In genomic region chr2:121295608-121296571, GRCm38 (mm10) we compare ENCODE assay signal across 7 mouse cellular contexts. TPM values are rescaled to one million over a fixed set of nuclear protein-coding genes. Genes with fewer than 3 reads are reported as not detected.
A peak's percentile ranks its signal among the peaks of the same experiment; 100 is the strongest.
DNase-seq lines count a peak whose midpoint lies in the region; ATAC-seq and TF ChIP-seq lines count a peak whose summit lies in the region.

No protein-coding gene starts in this region.

- H3K4me3 ChIP-seq in embryonic facial prominence, embryonic 10.5 days = peak overlapping the region; percentile 49
- peak overlapping the region; percentile 49 for H3K4me3 ChIP-seq in limb, embryonic 14.5 days (replicated peaks; ENCODE audit: low read length)

- peaks cover 17% of the 10 kb centered on the region for H3K36me3 ChIP-seq in embryonic facial prominence, embryonic 10.5 days (replicated peaks)
- H3K36me3 ChIP-seq in limb, embryonic 14.5 days (ENCODE audit: control insufficient read depth, insufficient read depth, low read length) = peaks cover 17% of the 10 kb centered on the region; the same call in 1 of the 2 replicates

- H3K27ac ChIP-seq in embryonic facial prominence, embryonic 10.5 days (replicated peaks) = peak overlapping the region; percentile 76
- no peak overlapping the region for H3K27ac ChIP-seq in limb, embryonic 14.5 days (replicated peaks; ENCODE audit: low read depth, low read length)

- peak; percentile 41 for ATAC-seq in limb, embryonic 14.5 days (ENCODE audit: low FRiP score, low read depth)

- peaks cover 53% of the 10 kb centered on the region for H3K4me1 ChIP-seq in embryonic facial prominence, embryonic 10.5 days
- peaks cover 19% of the 10 kb centered on the region for H3K4me1 ChIP-seq in limb, embryonic 14.5 days (ENCODE audit: control insufficient read depth, insufficient read depth, low read length)

- DNase-seq in 3134 (ENCODE audit: extremely low read depth, insufficient read length, low spot score) = peak; percentile 67
- DNase-seq in CD4-positive helper T cell, adult 2 months (ENCODE audit: low read depth, low spot score) = peak; percentile 38
- DNase-seq in embryonic facial prominence, embryonic 10.5 days (ENCODE audit: low spot score) = peak; percentile 45
- peak; percentile 27 for DNase-seq in heart, postnatal 4 days
- DNase-seq in limb, embryonic 14.5 days (ENCODE audit: low spot score) = peak; percentile 46
- DNase-seq in right cerebral cortex, postnatal 25 days = peak; percentile 76
- no peak for DNase-seq in spleen, postnatal 36 days (ENCODE audit: low spot score in 2 of 2)

- H3K9me3 ChIP-seq in embryonic facial prominence, embryonic 10.5 days = no peaks in the 10 kb centered on the region
- no peaks in the 10 kb centered on the region for H3K9me3 ChIP-seq in limb, embryonic 14.5 days (ENCODE audit: control insufficient read depth, low read length)

- peak overlapping the region; percentile 53 for H3K9ac ChIP-seq in limb, embryonic 14.5 days (ENCODE audit: low read depth, low read length, severe bottlenecking)

- H3K4me2 ChIP-seq in limb, embryonic 14.5 days (replicated peaks; ENCODE audit: low read depth, low read length, severe bottlenecking) = peak overlapping the region; percentile 64

- 2% methylated on average over 15 of the region's 15 CpGs for WGBS in embryonic facial prominence, embryonic 10.5 days
- WGBS in limb, embryonic 14.5 days = 6% methylated on average over 12 of the region's 15 CpGs

- H3K27me3 ChIP-seq in embryonic facial prominence, embryonic 10.5 days (replicated peaks; ENCODE audit: low read depth, poor library complexity, severe bottlenecking) = peaks cover 100% of the 10 kb centered on the region
- H3K27me3 ChIP-seq in limb, embryonic 14.5 days (ENCODE audit: control insufficient read depth, insufficient read depth, low read length) = peaks cover 25% of the 10 kb centered on the region

- TF ChIP-seq POLR2A in limb, embryonic 14.5 days (IDR thresholded peaks at IDR 0.05; ENCODE audit: borderline replicate concordance, extremely low read depth, insufficient read depth, insufficient read length) = no peak

RNA-seq across cellular contexts. Expression of gene Map1a, which starts 6.5 kb away (rescaled TPM):
- polyA plus RNA-seq in embryonic facial prominence, embryonic 10.5 days (2016; fragmentation: Nextera tagmentation; extraction: Ambion mirVana) = 3.4 and 4.2 TPM in 2 replicates
- 10 to 100 TPM; 16.5 to 18.2 TPM for total RNA-seq in heart, postnatal 4 days (2021)
- polyA plus RNA-seq in limb, embryonic 14.5 days (2012; rRNA removed) = 7.1 and 7.6 TPM in 2 replicates
- 7.8 and 9.3 TPM in 2 replicates for polyA plus RNA-seq in limb, embryonic 14.5 days (2014; fragmentation: Nextera tagmentation; extraction: Ambion mirVana)

RNA-seq across cellular contexts. Expression of gene Trp53bp1, which starts 24.7 kb away (rescaled TPM):
- polyA plus RNA-seq in embryonic facial prominence, embryonic 10.5 days (2016; fragmentation: Nextera tagmentation; extraction: Ambion mirVana) = 120 and 124 TPM in 2 replicates
- total RNA-seq in heart, postnatal 4 days (2021) = 10 to 100 TPM; 66.8 to 67.9 TPM
- 67.7 and 75.6 TPM in 2 replicates for polyA plus RNA-seq in limb, embryonic 14.5 days (2012; rRNA removed)
- polyA plus RNA-seq in limb, embryonic 14.5 days (2014; fragmentation: Nextera tagmentation; extraction: Ambion mirVana) = 51.2 and 67.2 TPM in 2 replicates

RNA-seq across cellular contexts. Expression of gene Ppip5k1, which starts 59.3 kb away (rescaled TPM):
- polyA plus RNA-seq in embryonic facial prominence, embryonic 10.5 days (2016; fragmentation: Nextera tagmentation; extraction: Ambion mirVana) = 10.2 and 10.5 TPM in 2 replicates
- 10 to 100 TPM; 22.4 to 22.8 TPM for total RNA-seq in heart, postnatal 4 days (2021)
- 12.4 and 13.0 TPM in 2 replicates for polyA plus RNA-seq in limb, embryonic 14.5 days (2012; rRNA removed)
- polyA plus RNA-seq in limb, embryonic 14.5 days (2014; fragmentation: Nextera tagmentation; extraction: Ambion mirVana) = 7.6 and 10.3 TPM in 2 replicates

Comparison
In these comparisons a context has a peak if more than half of its experiments do, and no peak if none do; other contexts are left out.
1. DNase-seq: peak in 3134 (single experiment), CD4-positive helper T cell, adult 2 months (single experiment), embryonic facial prominence, embryonic 10.5 days (single experiment), heart, postnatal 4 days (single experiment), limb, embryonic 14.5 days (single experiment) and right cerebral cortex, postnatal 25 days (single experiment); none in spleen, postnatal 36 days (0 of 2).